In genomic region chr4:152250615-152251014, GRCm38 (mm10) we compare ENCODE assay signal across 49 mouse cellular contexts. TPM values are rescaled to one million over a fixed set of nuclear protein-coding genes. Genes with fewer than 3 reads are reported as not detected.
"Had no signal": no experiment of that assay in that cellular context is flagged by ENCODE, and none has a peak within 500 bp of the region (broad histone marks: within the 10 kb centered on the region; RNA-seq: fewer than 3 reads in every experiment).

No protein-coding gene starts in this region.

- H3K36me3 ChIP-seq: heart, embryonic 12.5 days; hindbrain, embryonic 15.5 days; kidney, embryonic 15.5 days had no signal

- DNase-seq: heart, postnatal 10 days; heart, postnatal 14 days; heart, postnatal 36 days; heart, postnatal 4 days; kidney, adult 11 months; kidney, adult 18-20 months; kidney, adult 2 months; kidney, adult 8-10 months; kidney, adult 9 months; kidney, postnatal 10 days; kidney, postnatal 14 days; kidney, postnatal 25 days; kidney, postnatal 36 days; kidney, postnatal 4 days; layer of hippocampus, adult 9-11 months; layer of hippocampus, postnatal 36 days had no signal

- H3K27ac ChIP-seq: heart, embryonic 13.5 days; heart, embryonic 15.5 days; hindbrain, embryonic 10.5 days; hindbrain, embryonic 12.5 days; hindbrain, embryonic 13.5 days; hindbrain, embryonic 14.5 days; hindbrain, embryonic 15.5 days; hindbrain, postnatal 0 days; intestine, embryonic 15.5 days; kidney, embryonic 15.5 days; kidney, postnatal 0 days; layer of hippocampus, adult 2 months had no signal

- H3K27me3 ChIP-seq: heart, embryonic 12.5 days; heart, embryonic 13.5 days; heart, embryonic 15.5 days; hindbrain, embryonic 12.5 days; hindbrain, embryonic 13.5 days; hindbrain, embryonic 15.5 days; intestine, embryonic 15.5 days; kidney, embryonic 15.5 days had no signal

- H3K9ac ChIP-seq: heart, embryonic 12.5 days; heart, embryonic 13.5 days; heart, embryonic 15.5 days; hindbrain, embryonic 12.5 days; hindbrain, embryonic 13.5 days; hindbrain, embryonic 14.5 days; hindbrain, embryonic 15.5 days; intestine, embryonic 15.5 days; kidney, embryonic 15.5 days had no signal

- H3K4me1 ChIP-seq: intestine, embryonic 15.5 days had no signal

- ATAC-seq: hindbrain, embryonic 16.5 days; hindbrain, postnatal 0 days; inflammation-experienced regulatory T-cells, adult 6 months; intestine, embryonic 15.5 days; intestine, embryonic 16.5 days; intestine, postnatal 0 days had no signal

- H3K4me3 ChIP-seq: heart, embryonic 10.5 days; heart, embryonic 12.5 days; heart, embryonic 13.5 days; heart, embryonic 15.5 days; hindbrain, embryonic 10.5 days; hindbrain, embryonic 12.5 days; hindbrain, embryonic 13.5 days; hindbrain, embryonic 15.5 days; intestine, embryonic 15.5 days; kidney, embryonic 15.5 days; layer of hippocampus, adult 2 months had no signal

- H3K4me2 ChIP-seq: heart, embryonic 11.5 days; heart, embryonic 12.5 days; heart, embryonic 13.5 days; heart, embryonic 15.5 days; hindbrain, embryonic 12.5 days; hindbrain, embryonic 13.5 days; hindbrain, embryonic 14.5 days; hindbrain, embryonic 15.5 days; intestine, embryonic 15.5 days; kidney, embryonic 15.5 days had no signal

- H3K9me3 ChIP-seq: heart, embryonic 10.5 days; heart, embryonic 12.5 days; heart, embryonic 13.5 days; heart, embryonic 15.5 days; hindbrain, embryonic 10.5 days; hindbrain, embryonic 12.5 days; hindbrain, embryonic 13.5 days; hindbrain, embryonic 15.5 days; intestine, embryonic 15.5 days; kidney, embryonic 15.5 days had no signal

RNA-seq across cellular contexts. Expression of gene Gpr153, which starts 23.4 kb away (rescaled TPM):
- total RNA-seq: hematopoietic stem cell, adult 5-6 weeks had no signal

RNA-seq across cellular contexts. Expression of gene Hes3, which starts 40.8 kb away (rescaled TPM):
- total RNA-seq: heart, postnatal 10 days; heart, postnatal 14 days; heart, postnatal 25 days; heart, postnatal 36 days; heart, postnatal 4 days; hematopoietic stem cell, adult 5-6 weeks; layer of hippocampus, adult 18-20 months; layer of hippocampus, adult 2 months; layer of hippocampus, adult 8-10 months; layer of hippocampus, postnatal 10 days; layer of hippocampus, postnatal 14 days; layer of hippocampus, postnatal 25 days; layer of hippocampus, postnatal 36 days had no signal
- polyA plus RNA-seq: heart, embryonic 10.5 days; heart, embryonic 11.5 days; heart, embryonic 12.5 days; heart, embryonic 13.5 days; heart, embryonic 14.5 days; heart, embryonic 15.5 days; heart, embryonic 16.5 days; heart, postnatal 0 days; inflammation-experienced regulatory T-cells, adult 6 months; intestine, embryonic 14.5 days; intestine, embryonic 15.5 days; intestine, embryonic 16.5 days; intestine, postnatal 0 days; kidney, adult 2 months; kidney, embryonic 14.5 days; kidney, embryonic 15.5 days; kidney, embryonic 16.5 days; kidney, postnatal 0 days; large intestine, adult 2 months had no signal
